ENCODE assay signal across 8 mouse cellular contexts in genomic region chr12:54654141-54654540, GRCm38 (mm10). TPM values are rescaled to one million over a fixed set of nuclear protein-coding genes. Genes with fewer than 3 reads are reported as not detected.
DNase-seq lines count a peak whose midpoint lies in the region; ATAC-seq and TF ChIP-seq lines count a peak whose summit lies in the region.

No protein-coding gene starts in this region.

- WGBS in heart, embryonic 16.5 days = 26% methylated on average over 4 of the region's 4 CpGs
- 28% methylated on average over 4 of the region's 4 CpGs for WGBS in heart, adult 2 months
- 62% methylated on average over 4 of the region's 4 CpGs for whole genome bisulfite sequencing in embryonic facial prominence, embryonic 12.5 days
- WGBS in kidney, embryonic 15.5 days = 45% methylated on average over 4 of the region's 4 CpGs

- peaks cover 28% of the 10 kb centered on the region for H3K4me1 ChIP-seq in heart, embryonic 16.5 days (ENCODE audit: control insufficient read depth, insufficient read depth, low read length)
- peaks cover 10% of the 10 kb centered on the region for H3K4me1 ChIP-seq in heart, adult 2 months (ENCODE audit: control insufficient read depth, insufficient read depth, low read length)
- peaks cover 16% of the 10 kb centered on the region for H3K4me1 ChIP-seq in embryonic facial prominence, embryonic 12.5 days
- H3K4me1 ChIP-seq in kidney, embryonic 15.5 days = peaks cover 38% of the 10 kb centered on the region

- H3K4me3 ChIP-seq in heart, embryonic 16.5 days (ENCODE audit: low read length) = no peak overlapping the region
- no peak overlapping the region for H3K4me3 ChIP-seq in heart, adult 2 months
- no peak overlapping the region for H3K4me3 ChIP-seq in embryonic facial prominence, embryonic 12.5 days
- H3K4me3 ChIP-seq in kidney, embryonic 15.5 days (replicated peaks) = 0 out of 2 replicates have a peak overlapping the region, but pooled peaks have one; percentile 74

- TF ChIP-seq EP300 in heart, adult 2 months (IDR thresholded peaks at IDR 0.05; ENCODE audit: insufficient read depth, low read depth, low read length) = no peak

- peak overlapping the region; percentile 95; the same call in 1 of the 2 replicates for H3K4me2 ChIP-seq in heart, embryonic 16.5 days (ENCODE audit: low read depth, low read length)
- H3K4me2 ChIP-seq in embryonic facial prominence, embryonic 12.5 days (replicated peaks) = peak overlapping the region; percentile 60
- peak overlapping the region; percentile 85 for H3K4me2 ChIP-seq in kidney, embryonic 15.5 days

- 0 out of 2 replicates have a peak, but pooled peaks cover 4% of the 10 kb centered on the region for H3K79me2 ChIP-seq in heart, adult 2 months (replicated peaks; ENCODE audit: control insufficient read depth, insufficient read depth, low read length)

- H3K27ac ChIP-seq in heart, embryonic 16.5 days (ENCODE audit: low read length) = no peak overlapping the region
- no peak overlapping the region for H3K27ac ChIP-seq in heart, adult 2 months
- no peak overlapping the region for H3K27ac ChIP-seq in embryonic facial prominence, embryonic 12.5 days
- no peak overlapping the region for H3K27ac ChIP-seq in kidney, embryonic 15.5 days

- H3K9me3 ChIP-seq in heart, embryonic 16.5 days (replicated peaks; ENCODE audit: control insufficient read depth, low read length) = no peaks in the 10 kb centered on the region
- no peaks in the 10 kb centered on the region for H3K9me3 ChIP-seq in embryonic facial prominence, embryonic 12.5 days
- no peaks in the 10 kb centered on the region for H3K9me3 ChIP-seq in kidney, embryonic 15.5 days (replicated peaks)

- TF ChIP-seq POLR2A in heart, adult 2 months (IDR thresholded peaks at IDR 0.05; ENCODE audit: insufficient read depth, low read depth, low read length) = no peak

- intact Hi-C loops in heart, adult 2 months (cut with DNase I) = no loop called here

- no peak for TF ChIP-seq CTCF in heart, adult 2 months (IDR thresholded peaks at IDR 0.05)

- DNase-seq in heart, adult 2 months = no peak
- DNase-seq in lung, postnatal 36 days = peak; percentile 50
- no peak for DNase-seq in thymus, postnatal 14 days
- DNase-seq in thymus, adult 18-20 months = no peak
- DNase-seq in thymus, postnatal 36 days = no peak

- no peaks in the 10 kb centered on the region for H3K27me3 ChIP-seq in heart, embryonic 16.5 days (ENCODE audit: control insufficient read depth, insufficient read depth, low read length)
- H3K27me3 ChIP-seq in heart, adult 2 months (ENCODE audit: control insufficient read depth, insufficient read depth, low read length) = no peaks in the 10 kb centered on the region
- no peaks in the 10 kb centered on the region for H3K27me3 ChIP-seq in embryonic facial prominence, embryonic 12.5 days
- no peaks in the 10 kb centered on the region for H3K27me3 ChIP-seq in kidney, embryonic 15.5 days

- H3K36me3 ChIP-seq in heart, embryonic 16.5 days (ENCODE audit: control insufficient read depth, insufficient read depth) = no peaks in the 10 kb centered on the region
- peaks cover 9% of the 10 kb centered on the region for H3K36me3 ChIP-seq in heart, adult 2 months (ENCODE audit: control insufficient read depth, insufficient read depth, low read length)
- H3K36me3 ChIP-seq in embryonic facial prominence, embryonic 12.5 days = peaks cover 1% of the 10 kb centered on the region
- peaks cover 10% of the 10 kb centered on the region; the same call in 1 of the 2 replicates for H3K36me3 ChIP-seq in kidney, embryonic 15.5 days

- no peak for ATAC-seq in heart, embryonic 16.5 days (replicated peaks; ENCODE audit: extremely low read depth, insufficient read depth, low FRiP score)
- ATAC-seq in embryonic facial prominence, embryonic 12.5 days (ENCODE audit: insufficient number of reproducible peaks, insufficient read depth, low FRiP score, low TSS enrichment) = no peak
- ATAC-seq in kidney, embryonic 15.5 days (replicated peaks; ENCODE audit: low FRiP score) = no peak

- H3K9ac ChIP-seq in heart, embryonic 16.5 days (ENCODE audit: low read length) = no peak overlapping the region
- no peak overlapping the region for H3K9ac ChIP-seq in heart, adult 2 months (ENCODE audit: low read depth, low read length)
- H3K9ac ChIP-seq in embryonic facial prominence, embryonic 12.5 days = no peak overlapping the region
- no peak overlapping the region for H3K9ac ChIP-seq in kidney, embryonic 15.5 days

RNA-seq across cellular contexts. Expression of gene Sptssa, which starts 2.2 kb away (rescaled TPM):
- polyA plus RNA-seq in heart, embryonic 16.5 days (2015; fragmentation: Nextera tagmentation; extraction: Ambion mirVana) = 140 and 168 TPM in 2 replicates
- 10 to 100 TPM; 28.4 to 33.3 TPM for total RNA-seq in heart, adult 2 months (2021)
- 37.6 and 53.7 TPM in 2 replicates for polyA plus RNA-seq in heart, adult 2 months (2012; rRNA removed)
- 187 and 197 TPM in 2 replicates for polyA plus RNA-seq in embryonic facial prominence, embryonic 12.5 days (2016; fragmentation: Nextera tagmentation; extraction: Ambion mirVana)
- polyA plus RNA-seq in kidney, embryonic 15.5 days (2015; fragmentation: Nextera tagmentation; extraction: Ambion mirVana) = 192 and 214 TPM in 2 replicates

RNA-seq across cellular contexts. Expression of gene Eapp, which starts 41.6 kb away (rescaled TPM):
- polyA plus RNA-seq in heart, embryonic 16.5 days (2015; fragmentation: Nextera tagmentation; extraction: Ambion mirVana) = 43.3 and 45.7 TPM in 2 replicates
- total RNA-seq in heart, adult 2 months (2021) = 10 to 100 TPM; 27.4 to 27.9 TPM
- polyA plus RNA-seq in heart, adult 2 months (2012; rRNA removed) = 7.9 and 10.7 TPM in 2 replicates
- polyA plus RNA-seq in embryonic facial prominence, embryonic 12.5 days (2016; fragmentation: Nextera tagmentation; extraction: Ambion mirVana) = 67.3 and 67.5 TPM in 2 replicates
- 61.6 and 63.3 TPM in 2 replicates for polyA plus RNA-seq in kidney, embryonic 15.5 days (2015; fragmentation: Nextera tagmentation; extraction: Ambion mirVana)
